Mouse (Mus musculus): ENCODE data around the gene Nphs2. TPM values are rescaled to one million over a fixed set of nuclear protein-coding genes. Genes with fewer than 3 reads are reported as not detected.
"Not testable (repeated sequence)": the region's sequence is repeated elsewhere in the genome, so short reads cannot be mapped to it uniquely, and the experiment has no call there.

Gene Nphs2
- polyA plus RNA-seq (2015; fragmentation: Nextera tagmentation; extraction: Ambion mirVana): 0.05 and 0.10 TPM in 2 replicates

DNA sequence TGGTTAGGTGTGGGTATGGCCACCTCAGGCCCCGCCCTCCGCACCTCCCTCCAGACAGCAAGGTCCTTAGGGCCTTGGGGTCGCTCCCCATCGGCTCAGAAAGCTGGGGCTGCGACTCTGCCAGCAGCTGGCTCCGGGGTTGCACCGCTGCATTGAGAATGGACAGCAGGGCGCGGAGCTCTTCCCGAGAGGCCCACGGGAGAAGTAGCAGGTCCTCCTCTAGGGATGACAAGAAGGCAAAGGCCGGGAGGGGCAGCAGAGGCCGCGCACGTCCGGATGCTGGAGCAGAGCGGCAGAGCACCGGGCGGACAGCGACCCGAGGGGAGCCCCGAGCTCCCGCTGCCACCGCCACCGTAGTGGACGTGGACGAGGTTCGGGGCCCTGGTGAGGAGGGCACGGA, at the start of gene Nphs2:
TSS of gene Nphs2 (plus strand) at position 98 of the 400 bp plus-strand sequence.
- Histone ChIP-seq H3K9me3 (no peaks in the 10 kb centered on the region), H3K4me3 (replicated peaks) (peak within 1 kb of the TSS; percentile 22), H3K27me3 (replicated peaks) (peaks cover 18% of the 10 kb centered on the region), H3K4me1 (no peaks in the 10 kb centered on the region), H3K36me3 (no peaks in the 10 kb centered on the region), H3K27ac (no peak within 1 kb of the TSS), H3K9ac (no peak within 1 kb of the TSS), H3K4me2 (peak within 1 kb of the TSS; percentile 48)
- 2% methylated on average over 29 of the region's 29 CpGs for WGBS
- no peak for ATAC-seq (ENCODE audit: insufficient read depth, low FRiP score, low read depth)

DNA sequence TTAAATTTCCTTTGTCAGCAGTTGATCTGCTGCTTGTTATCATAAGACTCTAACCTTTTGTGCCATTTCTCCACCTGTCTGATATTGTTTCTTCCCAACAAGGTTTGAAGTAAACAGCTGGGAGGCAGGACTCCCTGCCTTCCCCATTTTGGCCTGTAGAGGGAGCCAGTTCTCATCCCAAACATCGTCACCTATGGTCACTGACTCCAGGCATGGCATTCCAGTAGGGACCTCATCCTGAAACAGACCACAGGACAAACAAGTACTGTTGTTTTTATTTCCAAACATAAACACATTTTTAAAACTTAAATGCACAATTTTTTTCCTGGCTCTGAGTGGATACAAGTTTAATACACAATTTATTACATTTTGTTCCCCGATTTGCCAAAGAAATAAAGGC, 47.2 kb upstream of the Nphs2 start:
- Histone ChIP-seq H3K9ac (no peak overlapping the region), H3K36me3 (no peaks in the 10 kb centered on the region), H3K4me1 (no peaks in the 10 kb centered on the region), H3K27ac (no peak overlapping the region), H3K27me3 (replicated peaks) (no peaks in the 10 kb centered on the region), H3K9me3 (no peaks in the 10 kb centered on the region), H3K4me3 (replicated peaks) (no peak overlapping the region), H3K4me2 (no peak overlapping the region)
- 50% methylated on average over 2 of the region's 2 CpGs for WGBS
- ATAC-seq (ENCODE audit: insufficient read depth, low FRiP score, low read depth): no peak

DNA sequence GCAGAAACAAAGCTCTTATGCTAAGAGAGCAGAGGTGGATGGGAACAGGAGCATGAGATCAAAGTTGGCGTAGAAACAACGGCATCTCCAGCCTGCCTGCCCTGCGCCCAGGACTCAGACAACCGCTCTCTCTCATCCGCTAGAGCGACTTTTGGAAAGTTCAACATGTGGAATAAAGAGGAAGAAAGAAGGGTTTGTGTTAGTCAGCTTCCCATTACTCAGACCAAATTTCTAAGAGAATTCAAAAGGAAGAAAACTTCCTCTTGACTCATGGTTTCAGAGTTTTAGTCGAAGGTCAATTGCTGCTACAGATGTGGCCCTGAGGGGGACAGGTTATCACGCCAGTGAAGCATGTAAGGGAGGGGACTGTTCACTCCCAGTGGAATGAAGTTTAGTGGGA, 46.6 kb upstream of the Nphs2 start:
- Histone ChIP-seq H3K4me1 (no peaks in the 10 kb centered on the region), H3K9ac (no peak overlapping the region), H3K4me2 (no peak overlapping the region), H3K36me3 (no peaks in the 10 kb centered on the region), H3K4me3 (replicated peaks) (no peak overlapping the region), H3K9me3 (no peaks in the 10 kb centered on the region), H3K27me3 (replicated peaks) (no peaks in the 10 kb centered on the region), H3K27ac (no peak overlapping the region)
- no peak for ATAC-seq (ENCODE audit: insufficient read depth, low FRiP score, low read depth)
- 91% methylated on average over 8 of the region's 8 CpGs for WGBS

DNA sequence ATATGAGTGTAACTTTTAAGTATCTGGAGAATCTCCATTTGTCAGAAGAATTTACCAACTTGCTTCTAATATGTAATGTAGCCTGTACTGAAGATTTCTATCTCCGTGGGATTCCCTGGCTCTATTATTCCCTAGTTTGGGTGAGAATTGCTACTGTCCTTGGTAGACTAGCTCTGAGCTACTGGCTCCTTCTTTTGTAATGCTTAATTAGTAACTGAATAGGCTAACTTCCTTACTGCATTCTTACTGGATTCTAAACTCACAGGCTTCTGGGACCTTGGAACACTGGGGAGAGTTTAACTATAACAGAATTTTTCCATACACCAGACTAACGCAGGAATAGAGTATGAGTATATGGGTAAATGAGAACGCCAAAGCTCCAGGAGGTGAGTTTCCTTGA, 42.0 kb upstream of the Nphs2 start:
- not testable (repeated sequence) for H3K9ac ChIP-seq; ATAC-seq (ENCODE audit: insufficient read depth, low FRiP score, low read depth); H3K4me3 ChIP-seq (replicated peaks); H3K4me1 ChIP-seq; H3K9me3 ChIP-seq; H3K36me3 ChIP-seq; H3K27ac ChIP-seq; H3K27me3 ChIP-seq (replicated peaks); H3K4me2 ChIP-seq
- 39% methylated on average over 3 of the region's 3 CpGs for WGBS

DNA sequence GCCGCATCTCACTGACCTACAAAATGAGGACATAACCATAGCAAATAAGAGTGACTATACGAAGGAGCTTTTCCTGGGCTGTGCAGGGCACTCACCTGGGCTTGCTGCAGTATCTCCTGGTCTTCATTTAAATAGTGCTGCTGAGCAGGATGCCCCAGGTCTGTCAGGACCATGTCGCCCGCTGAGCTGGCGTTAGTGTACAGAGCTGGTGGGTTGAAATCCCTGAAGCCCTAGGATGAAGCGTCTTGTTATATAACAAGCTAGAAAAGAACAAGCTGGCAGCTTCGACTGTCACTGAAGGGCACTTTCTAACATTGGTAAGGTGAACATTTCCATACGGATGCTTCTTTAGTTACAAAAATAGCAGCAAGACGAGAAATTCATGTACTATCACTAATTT, 40.1 kb upstream of the Nphs2 start:
- ATAC-seq (ENCODE audit: insufficient read depth, low FRiP score, low read depth): no peak
- H3K36me3 ChIP-seq: no peaks in the 10 kb centered on the region
- no peaks in the 10 kb centered on the region for H3K27me3 ChIP-seq (replicated peaks)
- H3K4me2 ChIP-seq: no peak overlapping the region
- 80% methylated on average over 9 of the region's 9 CpGs for WGBS
- no peaks in the 10 kb centered on the region for H3K4me1 ChIP-seq
- no peak overlapping the region for H3K27ac ChIP-seq
- no peak overlapping the region for H3K9ac ChIP-seq
- H3K9me3 ChIP-seq: no peaks in the 10 kb centered on the region
- no peak overlapping the region for H3K4me3 ChIP-seq (replicated peaks)

DNA sequence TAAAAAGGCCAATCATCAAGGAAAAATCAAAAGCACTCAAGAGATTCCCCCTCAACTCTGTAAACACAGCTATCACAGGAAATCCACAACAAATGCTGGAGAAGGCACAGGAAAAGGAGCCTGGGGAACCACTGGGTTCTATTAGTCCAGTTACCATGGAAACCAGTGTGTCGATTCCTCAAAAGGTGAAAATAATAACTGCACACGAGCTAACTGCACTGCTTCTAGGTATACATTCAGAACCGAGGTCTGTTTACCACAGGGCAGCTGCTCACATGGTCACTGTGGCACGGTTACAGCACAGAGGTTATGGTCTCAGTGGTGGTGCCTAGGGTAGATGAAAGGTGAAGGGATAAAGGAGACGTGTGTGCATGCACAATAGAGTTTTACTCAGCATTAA, 38.9 kb upstream of the Nphs2 start:
- Histone ChIP-seq H3K9me3 (no peaks in the 10 kb centered on the region), H3K4me2 (no peak overlapping the region), H3K4me1 (no peaks in the 10 kb centered on the region), H3K9ac (no peak overlapping the region), H3K36me3 (no peaks in the 10 kb centered on the region), H3K4me3 (replicated peaks) (no peak overlapping the region), H3K27ac (no peak overlapping the region), H3K27me3 (replicated peaks) (no peaks in the 10 kb centered on the region)
- no peak for ATAC-seq (ENCODE audit: insufficient read depth, low FRiP score, low read depth)
- 45% methylated on average over 5 of the region's 5 CpGs for WGBS

DNA sequence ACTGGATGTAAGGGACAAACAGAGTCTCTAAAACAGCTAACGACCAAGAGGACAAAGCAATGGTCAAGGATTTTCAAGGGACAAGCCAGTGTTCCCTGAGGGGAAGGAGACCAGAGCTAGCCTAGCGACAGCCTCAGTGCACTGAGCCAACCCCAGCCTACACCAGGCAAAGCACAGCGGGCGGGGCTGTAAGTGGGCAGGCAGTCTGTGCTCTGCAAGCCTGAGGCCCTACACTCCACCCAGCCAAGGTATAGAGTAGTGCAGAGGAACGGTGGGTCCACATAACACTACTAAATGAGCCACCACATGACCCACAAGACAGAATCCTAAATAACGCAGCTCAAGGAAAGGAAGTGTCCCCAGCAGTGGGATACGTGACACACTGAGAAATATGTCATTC, 36.9 kb upstream of the Nphs2 start:
- Histone ChIP-seq H3K4me2 (no peak overlapping the region), H3K4me3 (replicated peaks) (no peak overlapping the region), H3K4me1 (no peaks in the 10 kb centered on the region), H3K9me3 (no peaks in the 10 kb centered on the region), H3K36me3 (no peaks in the 10 kb centered on the region), H3K27me3 (replicated peaks) (no peaks in the 10 kb centered on the region), H3K27ac (no peak overlapping the region), H3K9ac (no peak overlapping the region)
- WGBS: 65% methylated on average over 7 of the region's 7 CpGs
- no peak for ATAC-seq (ENCODE audit: insufficient read depth, low FRiP score, low read depth)

DNA sequence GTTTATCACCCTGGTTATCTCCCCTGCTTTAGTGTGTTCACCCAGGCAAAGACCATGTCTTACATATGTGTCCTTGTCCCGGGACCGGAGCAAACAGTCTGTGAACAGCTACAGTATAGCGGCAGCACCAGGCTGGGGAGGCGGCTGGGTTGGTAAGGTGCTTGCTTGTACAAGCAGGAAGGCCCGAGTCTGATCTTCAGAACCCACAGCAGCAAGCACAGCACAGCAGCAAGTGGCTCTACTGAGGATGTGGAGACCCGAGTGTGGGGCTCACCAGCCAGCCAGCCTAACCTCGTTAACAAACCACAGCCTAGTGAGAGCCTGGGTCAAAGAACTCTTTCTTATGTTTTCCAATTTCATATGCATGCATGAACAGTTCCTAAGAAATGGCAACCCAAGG, 30.4 kb upstream of the Nphs2 start:
- WGBS: 71% methylated on average over 7 of the region's 7 CpGs
- Histone ChIP-seq H3K4me2 (no peak overlapping the region), H3K4me3 (replicated peaks) (no peak overlapping the region), H3K9ac (no peak overlapping the region), H3K9me3 (no peaks in the 10 kb centered on the region), H3K27ac (no peak overlapping the region), H3K4me1 (no peaks in the 10 kb centered on the region), H3K36me3 (no peaks in the 10 kb centered on the region), H3K27me3 (replicated peaks) (no peaks in the 10 kb centered on the region)
- ATAC-seq (ENCODE audit: insufficient read depth, low FRiP score, low read depth): no peak

DNA sequence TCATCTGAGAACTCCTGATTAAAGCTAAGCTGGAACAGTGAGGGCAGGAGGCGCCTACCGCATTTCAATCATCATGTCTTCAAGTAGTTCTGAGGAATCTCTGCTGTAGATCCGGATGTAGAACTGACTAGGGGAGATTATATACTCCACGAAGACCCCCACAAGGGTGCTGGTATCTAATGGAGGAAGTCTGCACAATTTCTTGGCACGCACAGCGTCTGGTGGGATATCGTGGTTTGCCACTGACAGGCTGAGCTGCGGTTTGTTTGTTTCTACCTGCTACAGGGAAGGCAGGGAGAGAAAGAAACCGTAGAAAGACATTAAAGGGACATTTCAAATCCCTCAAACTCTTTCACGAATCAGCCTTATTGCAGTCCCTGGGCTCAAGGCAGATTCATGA, 26.3 kb upstream of the Nphs2 start:
- no peak for ATAC-seq (ENCODE audit: insufficient read depth, low FRiP score, low read depth)
- no peaks in the 10 kb centered on the region for H3K9me3 ChIP-seq
- no peak overlapping the region for H3K9ac ChIP-seq
- H3K4me3 ChIP-seq (replicated peaks): no peak overlapping the region
- H3K4me2 ChIP-seq: no peak overlapping the region
- no peak overlapping the region for H3K27ac ChIP-seq
- H3K4me1 ChIP-seq: no peaks in the 10 kb centered on the region
- H3K27me3 ChIP-seq (replicated peaks): no peaks in the 10 kb centered on the region
- H3K36me3 ChIP-seq: no peaks in the 10 kb centered on the region
- 56% methylated on average over 10 of the region's 10 CpGs for WGBS

DNA sequence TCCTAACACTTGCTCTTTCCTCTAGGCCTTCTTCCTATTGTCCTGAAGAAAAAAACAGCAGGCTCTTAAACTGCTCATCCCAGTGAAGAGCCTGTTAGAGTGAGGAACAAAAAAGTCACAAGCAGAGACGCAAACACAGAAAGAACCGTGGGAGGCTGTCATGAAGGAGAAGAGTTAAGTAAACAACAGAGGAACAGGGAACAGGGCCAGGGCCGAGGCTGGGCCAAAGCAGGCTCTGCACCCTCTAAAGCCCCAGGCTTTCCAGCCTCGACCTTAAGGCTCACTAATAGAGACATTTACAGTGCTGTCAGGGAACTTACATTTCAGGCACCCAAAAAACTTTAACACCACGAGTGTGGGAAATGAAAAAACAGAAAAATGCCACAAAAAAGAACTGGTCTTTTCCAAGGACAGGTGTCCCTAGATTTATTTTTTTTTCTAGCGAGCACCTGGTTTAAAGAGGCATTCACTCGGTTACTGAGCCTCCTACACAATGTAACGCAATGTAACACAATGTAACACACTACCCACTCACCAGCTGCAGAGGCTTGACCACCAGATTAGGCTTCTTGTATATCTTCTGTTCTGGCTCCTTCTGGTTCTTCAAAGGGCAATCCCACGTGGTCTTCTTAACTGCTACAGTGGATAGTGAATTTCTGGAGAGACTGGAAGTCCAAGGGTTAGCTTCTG, 25.5 kb upstream of the Nphs2 start:
- Histone ChIP-seq H3K4me1 (no peaks in the 10 kb centered on the region), H3K27ac (no peak overlapping the region), H3K36me3 (no peaks in the 10 kb centered on the region), H3K9me3 (no peaks in the 10 kb centered on the region), H3K4me2 (no peak overlapping the region), H3K27me3 (replicated peaks) (no peaks in the 10 kb centered on the region), H3K9ac (no peak overlapping the region), H3K4me3 (replicated peaks) (no peak overlapping the region)
- 44% methylated on average over 9 of the region's 9 CpGs for WGBS
- no peak for ATAC-seq (ENCODE audit: insufficient read depth, low FRiP score, low read depth)

DNA sequence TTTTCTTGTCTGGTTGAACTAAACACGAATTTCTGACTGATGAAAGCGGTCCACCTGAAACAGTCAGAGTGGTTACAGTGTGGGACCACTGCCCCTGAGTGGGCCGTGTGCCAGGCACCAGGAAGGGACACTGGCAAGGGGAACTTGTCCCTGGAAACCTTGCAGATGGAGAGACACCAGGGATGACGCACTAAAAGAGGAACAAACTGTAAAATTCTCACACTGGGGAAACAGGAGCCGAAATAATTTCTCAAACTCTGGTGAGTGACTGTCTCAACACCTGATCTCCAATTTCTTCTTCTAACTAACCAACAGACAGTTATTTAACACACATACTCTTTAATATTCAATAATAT, 25.0 kb upstream of the Nphs2 start:
- Histone ChIP-seq H3K9me3 (no peaks in the 10 kb centered on the region), H3K27ac (no peak overlapping the region), H3K4me2 (no peak overlapping the region), H3K4me3 (replicated peaks) (no peak overlapping the region), H3K27me3 (replicated peaks) (no peaks in the 10 kb centered on the region), H3K4me1 (no peaks in the 10 kb centered on the region), H3K36me3 (no peaks in the 10 kb centered on the region), H3K9ac (no peak overlapping the region)
- no peak for ATAC-seq (ENCODE audit: insufficient read depth, low FRiP score, low read depth)
- WGBS: 85% methylated on average over 5 of the region's 5 CpGs

DNA sequence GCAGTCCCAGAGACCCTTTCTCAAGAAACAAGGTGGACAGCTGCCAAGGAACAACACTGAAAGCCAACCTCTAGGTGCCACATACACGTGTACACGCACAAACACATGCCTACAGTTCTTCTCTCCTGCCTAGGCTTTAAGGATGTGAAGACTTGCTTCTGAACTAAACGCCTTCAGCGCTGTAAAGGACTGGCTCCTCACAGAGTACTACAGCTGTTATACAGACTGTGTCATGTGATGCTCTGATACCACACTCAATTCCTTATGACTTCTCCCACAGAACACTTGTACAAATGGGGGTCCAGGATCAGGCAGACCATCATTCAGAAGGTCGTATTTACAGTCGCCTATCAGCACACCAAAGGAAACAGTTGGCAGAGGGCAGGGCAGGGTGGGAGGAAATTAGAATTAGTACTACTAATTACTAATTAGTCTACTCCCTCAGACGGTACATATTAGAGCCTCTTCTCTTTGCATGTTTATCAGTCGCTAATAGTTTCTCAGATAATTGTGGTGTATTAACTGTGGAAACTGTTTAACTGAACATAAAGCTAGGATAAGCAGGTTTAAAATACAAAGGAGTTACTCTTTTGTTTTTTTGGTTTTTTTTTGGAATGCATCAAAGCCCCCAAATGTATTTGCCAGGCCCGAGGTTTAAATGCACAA, 21.8 kb upstream of the Nphs2 start:
- Histone ChIP-seq H3K4me1 (no peaks in the 10 kb centered on the region), H3K9ac (no peak overlapping the region), H3K36me3 (no peaks in the 10 kb centered on the region), H3K4me2 (no peak overlapping the region), H3K4me3 (replicated peaks) (no peak overlapping the region), H3K27ac (no peak overlapping the region), H3K27me3 (replicated peaks) (no peaks in the 10 kb centered on the region), H3K9me3 (no peaks in the 10 kb centered on the region)
- no peak for ATAC-seq (ENCODE audit: insufficient read depth, low FRiP score, low read depth)
- WGBS: 81% methylated on average over 9 of the region's 9 CpGs

DNA sequence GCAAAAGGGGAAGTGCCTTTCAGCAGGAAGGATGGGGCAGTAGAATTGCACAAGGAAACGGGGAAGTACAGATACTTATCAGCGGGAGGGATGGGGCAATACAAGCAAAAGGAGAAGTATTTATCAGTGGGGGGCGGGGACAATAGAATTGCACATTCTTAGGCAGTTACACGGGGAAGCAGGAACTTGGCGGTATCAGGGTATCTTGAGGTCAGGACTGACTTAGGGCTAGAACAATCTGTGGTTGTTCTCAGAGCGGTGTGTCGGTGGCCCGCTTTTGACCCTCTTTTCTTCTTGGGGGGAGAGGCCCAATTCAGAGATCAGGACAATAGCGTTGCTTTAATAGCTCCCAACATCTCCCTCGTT, 21.3 kb upstream of the Nphs2 start:
- H3K36me3 ChIP-seq; H3K27me3 ChIP-seq (replicated peaks); ATAC-seq (ENCODE audit: insufficient read depth, low FRiP score, low read depth); H3K4me2 ChIP-seq; H3K9me3 ChIP-seq; H3K27ac ChIP-seq; H3K4me3 ChIP-seq (replicated peaks); H3K9ac ChIP-seq; H3K4me1 ChIP-seq: not testable (repeated sequence)
- WGBS: 63% methylated on average over 10 of the region's 10 CpGs

Data from stomach, embryonic 15.5 days (tissue).